Mouse (Mus musculus) midbrain, embryonic 13.5 days (tissue): ENCODE measurements around the gene Pomgnt2. TPM values are rescaled to one million over a fixed set of nuclear protein-coding genes. Genes with fewer than 3 reads are reported as not detected.

ENCODE experiments used
- ATAC-seq: fragments of 200-750 bp; cut with Nextera tagmentation; 2 replicates; pipeline ENCODE4 v1.8.0; 2017; ENCODE audit warnings: mild to moderate bottlenecking, moderate TSS enrichment, moderate library complexity
- H3K27ac ChIP-seq: fragments of 300-500 bp; sonication (generic); 2 replicates; pipeline ENCODE4 v1.5.1; 2015; ENCODE audit warnings: inconsistent platforms, mild to moderate bottlenecking, moderate library complexity
- H3K27me3 ChIP-seq: fragments of 300-500 bp; sonication (generic); 2 replicates; pipeline ENCODE4 v1.6.1; 2015; ENCODE audit warnings: mild to moderate bottlenecking, inconsistent platforms
- H3K36me3 ChIP-seq: fragments of 300-500 bp; sonication (generic); 2 replicates; pipeline ENCODE4 v1.6.1; 2015; ENCODE audit warnings: mild to moderate bottlenecking, inconsistent platforms
- H3K4me1 ChIP-seq: fragments of 300-500 bp; sonication (generic); replicated peaks from 2 replicates; pipeline ENCODE4 v1.6.1; 2015; ENCODE audit warnings: inconsistent platforms
- H3K4me2 ChIP-seq: fragments of 300-500 bp; sonication (generic); replicated peaks from 2 replicates; pipeline ENCODE4 v1.6.1; 2015; ENCODE audit warnings: moderate library complexity, mild to moderate bottlenecking, inconsistent platforms
- H3K4me3 ChIP-seq: fragments of 300-500 bp; sonication (generic); replicated peaks from 2 replicates; pipeline ENCODE4 v1.5.1; 2015; ENCODE audit warnings: mild to moderate bottlenecking, inconsistent platforms
- H3K9ac ChIP-seq: fragments of 300-500 bp; sonication (generic); replicated peaks from 2 replicates; pipeline ENCODE4 v1.6.1; 2015; ENCODE audit warnings: mild to moderate bottlenecking, inconsistent platforms
- H3K9me3 ChIP-seq: fragments of 300-500 bp; sonication (generic); 2 replicates; pipeline ENCODE4 v1.6.1; 2016; ENCODE audit warnings: mild to moderate bottlenecking, inconsistent platforms
- WGBS: fragments of 180-500 bp; shearing (Covaris S2); methylation state at CpG from one replicate; pipeline ENCODE4 v1.1.7; 2015; 5-methylcytosine and 5-hydroxymethylcytosine counted together
- polyA plus RNA-seq: library from polyadenylated mRNA; unstranded; fragments of >200 nt; fragmentation: Nextera tagmentation; extraction: Ambion mirVana; gene quantifications from 2 replicates; pipeline ENCODE4 v1.2.1, GENCODE M21; 2015

Gene Pomgnt2
- 20.8 and 23.2 TPM in 2 replicates for polyA plus RNA-seq

GRCm38 (mm10) chr9:121997010-121997409 is at the start of gene Pomgnt2:
TSS of gene Pomgnt2 (minus strand) at chr9:121997110.
- H3K4me1 ChIP-seq = peaks cover 25% of the 10 kb centered on the region
- H3K27me3 ChIP-seq = no peaks in the 10 kb centered on the region
- H3K36me3 ChIP-seq = 0 out of 2 replicates have a peak, but pooled peaks cover 6% of the 10 kb centered on the region
- H3K27ac ChIP-seq = no peak within 1 kb of the TSS
- no peak within 1 kb of the TSS for H3K9ac ChIP-seq
- ATAC-seq = no peak
- H3K4me3 ChIP-seq = peak within 1 kb of the TSS; percentile 90
- H3K4me2 ChIP-seq = no peak within 1 kb of the TSS
- no peaks in the 10 kb centered on the region for H3K9me3 ChIP-seq

- Histone ChIP-seq H3K4me1 (peaks cover 16% of the 10 kb centered on the region), H3K36me3 (no peaks in the 10 kb centered on the region), H3K9me3 (no peaks in the 10 kb centered on the region), H3K9ac (no peak overlapping the region), H3K27me3 (no peaks in the 10 kb centered on the region), H3K4me2 (no peak overlapping the region), H3K4me3 (no peak overlapping the region), H3K27ac (no peak overlapping the region)
- ATAC-seq = no peak
- WGBS = 85% methylated on average over 4 of the region's 4 CpGs
Measured at GRCm38 (mm10) chr9:122039848-122040247, 42.9 kb upstream of the Pomgnt2 start.

DNA sequence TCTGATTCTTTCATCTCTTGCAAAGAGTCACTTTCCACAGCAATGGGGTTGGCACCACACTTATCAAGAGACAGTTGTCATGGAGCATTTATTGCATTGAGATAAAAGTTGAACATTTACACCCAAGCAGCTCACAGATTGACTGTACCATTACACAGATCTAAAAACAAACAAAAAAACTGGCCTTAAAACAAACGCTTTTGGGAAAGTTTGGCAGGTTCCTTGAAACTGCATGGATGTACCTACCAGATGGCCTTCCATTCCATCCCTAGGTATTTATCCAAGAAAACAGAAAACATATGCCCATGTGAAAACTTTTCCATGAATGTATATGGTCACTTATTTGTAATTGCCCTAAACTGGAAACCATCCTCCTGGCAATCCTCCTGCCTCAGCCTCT is 41.7 kb upstream of the Pomgnt2 start:
- Histone ChIP-seq H3K27me3 (no peaks in the 10 kb centered on the region), H3K4me3 (no peak overlapping the region), H3K4me1 (peaks cover 16% of the 10 kb centered on the region), H3K27ac (no peak overlapping the region), H3K36me3 (no peaks in the 10 kb centered on the region), H3K9ac (no peak overlapping the region), H3K9me3 (no peaks in the 10 kb centered on the region), H3K4me2 (no peak overlapping the region)
- WGBS = 94% methylated on average over 1 of the region's 1 CpGs
- no peak for ATAC-seq

- no peak overlapping the region for H3K4me3 ChIP-seq
- 25% methylated on average over 4 of the region's 4 CpGs for WGBS
- H3K9me3 ChIP-seq = no peaks in the 10 kb centered on the region
- no peak overlapping the region for H3K9ac ChIP-seq
- peak; percentile 53 for ATAC-seq
- H3K27ac ChIP-seq = peak overlapping the region; percentile 64
- peaks cover 16% of the 10 kb centered on the region for H3K4me1 ChIP-seq
- no peaks in the 10 kb centered on the region for H3K27me3 ChIP-seq
- H3K4me2 ChIP-seq = no peak overlapping the region
- H3K36me3 ChIP-seq = no peaks in the 10 kb centered on the region
Measured at GRCm38 (mm10) chr9:122036496-122037054, 39.7 kb upstream of the Pomgnt2 start.

DNA sequence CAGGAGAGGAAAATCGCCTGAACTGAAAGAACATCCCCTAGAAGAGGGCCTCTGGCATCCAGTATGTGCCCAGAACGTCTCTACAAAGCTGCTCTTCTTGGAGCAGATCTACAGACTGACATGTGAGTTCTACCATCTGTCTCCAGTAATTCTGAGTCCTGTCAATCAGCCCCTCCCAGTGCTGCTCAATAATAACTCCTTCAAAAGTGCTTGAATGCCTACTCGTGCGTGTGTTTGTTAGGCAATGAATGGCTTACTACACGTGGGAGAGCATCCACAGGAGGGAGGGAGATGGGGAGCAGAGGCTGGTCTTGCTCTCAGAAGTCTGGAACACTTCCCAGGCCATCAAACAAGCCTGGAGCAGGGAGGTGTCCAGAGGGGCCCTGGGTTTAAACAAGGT is 38.9 kb upstream of the Pomgnt2 start:
- Histone ChIP-seq H3K27me3 (no peaks in the 10 kb centered on the region), H3K4me2 (no peak overlapping the region), H3K4me3 (no peak overlapping the region), H3K4me1 (peaks cover 19% of the 10 kb centered on the region), H3K9ac (no peak overlapping the region), H3K36me3 (no peaks in the 10 kb centered on the region), H3K9me3 (no peaks in the 10 kb centered on the region), H3K27ac (peak overlapping the region; percentile 64; the same call in 1 of the 2 replicates)
- ATAC-seq = peak; percentile 13; the same call in 1 of the 2 replicates
- WGBS = 21% methylated on average over 5 of the region's 5 CpGs

GRCm38 (mm10) chr9:122034949-122035348 is 38.0 kb upstream of the Pomgnt2 start:
- Histone ChIP-seq H3K4me3 (no peak overlapping the region), H3K9me3 (no peaks in the 10 kb centered on the region), H3K4me1 (peaks cover 24% of the 10 kb centered on the region), H3K27ac (no peak overlapping the region), H3K36me3 (no peaks in the 10 kb centered on the region), H3K27me3 (no peaks in the 10 kb centered on the region), H3K9ac (no peak overlapping the region), H3K4me2 (no peak overlapping the region)
- ATAC-seq = no peak
- 96% methylated on average over 1 of the region's 1 CpGs for WGBS

GRCm38 (mm10) chr9:122032071-122032470 is 35.2 kb upstream of the Pomgnt2 start:
- H3K27ac ChIP-seq = no peak overlapping the region
- WGBS = 74% methylated on average over 3 of the region's 3 CpGs
- peaks cover 31% of the 10 kb centered on the region for H3K4me1 ChIP-seq
- H3K9ac ChIP-seq = no peak overlapping the region
- ATAC-seq = no peak
- H3K4me2 ChIP-seq = no peak overlapping the region
- H3K9me3 ChIP-seq = no peaks in the 10 kb centered on the region
- no peak overlapping the region for H3K4me3 ChIP-seq
- H3K27me3 ChIP-seq = no peaks in the 10 kb centered on the region
- no peaks in the 10 kb centered on the region for H3K36me3 ChIP-seq

- H3K4me3 ChIP-seq = no peak overlapping the region
- H3K9me3 ChIP-seq = no peaks in the 10 kb centered on the region
- peak; percentile 55; the same call in 1 of the 2 replicates for ATAC-seq
- WGBS = 43% methylated on average over 5 of the region's 5 CpGs
- H3K4me2 ChIP-seq = no peak overlapping the region
- H3K27me3 ChIP-seq = no peaks in the 10 kb centered on the region
- H3K36me3 ChIP-seq = no peaks in the 10 kb centered on the region
- H3K27ac ChIP-seq = peak overlapping the region; percentile 51; the same call in 1 of the 2 replicates
- H3K9ac ChIP-seq = no peak overlapping the region
- peaks cover 28% of the 10 kb centered on the region for H3K4me1 ChIP-seq
Measured at GRCm38 (mm10) chr9:122030706-122031105, 33.8 kb upstream of the Pomgnt2 start.

GRCm38 (mm10) chr9:122029765-122030164 is 32.9 kb upstream of the Pomgnt2 start:
- H3K4me1 ChIP-seq = peaks cover 26% of the 10 kb centered on the region
- H3K27ac ChIP-seq = no peak overlapping the region
- 90% methylated on average over 7 of the region's 7 CpGs for WGBS
- H3K9ac ChIP-seq = no peak overlapping the region
- H3K4me3 ChIP-seq = no peak overlapping the region
- no peak for ATAC-seq
- no peaks in the 10 kb centered on the region for H3K36me3 ChIP-seq
- no peak overlapping the region for H3K4me2 ChIP-seq
- no peaks in the 10 kb centered on the region for H3K9me3 ChIP-seq
- no peaks in the 10 kb centered on the region for H3K27me3 ChIP-seq

- Histone ChIP-seq H3K4me3 (no peak overlapping the region), H3K36me3 (no peaks in the 10 kb centered on the region), H3K27ac (peak overlapping the region; percentile 52; the same call in 1 of the 2 replicates), H3K9me3 (no peaks in the 10 kb centered on the region), H3K27me3 (peaks cover 3% of the 10 kb centered on the region; the same call in 1 of the 2 replicates), H3K4me2 (no peak overlapping the region), H3K4me1 (peaks cover 28% of the 10 kb centered on the region), H3K9ac (no peak overlapping the region)
- ATAC-seq = no peak
- WGBS = 93% methylated on average over 11 of the region's 11 CpGs
Measured at GRCm38 (mm10) chr9:122027914-122028745, 31.2 kb upstream of the Pomgnt2 start.

GRCm38 (mm10) chr9:122027081-122027913 is 30.4 kb upstream of the Pomgnt2 start:
- H3K27me3 ChIP-seq = peaks cover 3% of the 10 kb centered on the region; the same call in 1 of the 2 replicates
- no peak overlapping the region for H3K4me3 ChIP-seq
- peak overlapping the region; percentile 52; the same call in 1 of the 2 replicates for H3K27ac ChIP-seq
- H3K9ac ChIP-seq = no peak overlapping the region
- 67% methylated on average over 6 of the region's 6 CpGs for WGBS
- H3K4me2 ChIP-seq = no peak overlapping the region
- no peaks in the 10 kb centered on the region for H3K9me3 ChIP-seq
- H3K36me3 ChIP-seq = no peaks in the 10 kb centered on the region
- ATAC-seq = no peak; the same call in 1 of the 2 replicates
- peaks cover 28% of the 10 kb centered on the region for H3K4me1 ChIP-seq
